Mouse (Mus musculus): ENCODE results near the gene Prdx5. TPM values are rescaled to one million over a fixed set of nuclear protein-coding genes. Genes with fewer than 3 reads are reported as not detected.

The Prdx5 gene
- total RNA-seq, 2 experiments from 2014 or later: 763 to 838 TPM

GRCm38 (mm10) chr19:6937541-6938465 lies 27.9 kb upstream of the Prdx5 start:
- peak; percentile 67 to 81 for DNase-seq

GRCm38 (mm10) chr19:6936299-6936698 lies 26.4 kb upstream of the Prdx5 start:
- no peak for DNase-seq

- DNase-seq: no peak
These were observed 24.5 kb upstream of the Prdx5 start, which contains the start of gene Kcnk4 for GRCm38 (mm10) chr19:6934195-6934977. Gene Kcnk4, minus strand, starts transcription at chr19:6934515.

- DNase-seq: no peak
These were observed 23.7 kb upstream of the Prdx5 start for GRCm38 (mm10) chr19:6933436-6934194.

GRCm38 (mm10) chr19:6933102-6933435 lies 23.2 kb upstream of the Prdx5 start:
- DNase-seq: no peak

GRCm38 (mm10) chr19:6932018-6932417 lies 22.1 kb upstream of the Prdx5 start:
- no peak for DNase-seq

- no peak for DNase-seq
These were observed 21.1 kb upstream of the Prdx5 start for GRCm38 (mm10) chr19:6931002-6931401.

GRCm38 (mm10) chr19:6928080-6928479 lies 18.2 kb upstream of the Prdx5 start:
- no peak for DNase-seq

- no peak for DNase-seq
These were observed 16.8 kb upstream of the Prdx5 start for GRCm38 (mm10) chr19:6926559-6927255.

GRCm38 (mm10) chr19:6925611-6926329 lies 15.9 kb upstream of the Prdx5 start:
- no peak for DNase-seq

GRCm38 (mm10) chr19:6925307-6925573 lies 15.3 kb upstream of the Prdx5 start, which contains the start of gene Catsperz:
Gene Catsperz, minus strand, starts transcription at chr19:6925380.
- DNase-seq: no peak

- DNase-seq: peak; percentile 83 to 96
These were observed 14.8 kb upstream of the Prdx5 start for GRCm38 (mm10) chr19:6924461-6925306.

- no peak for DNase-seq
These were observed 13.2 kb upstream of the Prdx5 start for GRCm38 (mm10) chr19:6922901-6923735.

- peak; percentile 100 for DNase-seq
These were observed 12.0 kb upstream of the Prdx5 start, which contains the start of gene Esrra for GRCm38 (mm10) chr19:6921647-6922567. Gene Esrra, minus strand, starts transcription at chr19:6921813.

GRCm38 (mm10) chr19:6920741-6921636 lies 11.1 kb upstream of the Prdx5 start:
- peak; percentile 63 to 65 for DNase-seq

GRCm38 (mm10) chr19:6919876-6920740 lies 10.2 kb upstream of the Prdx5 start:
- peak; percentile 49 to 52 for DNase-seq

All from heart, adult 18-20 months (tissue).